Mouse (Mus musculus) C2C12 (cell line): ENCODE results near the gene Dbh.

Source experiments
- CEBPB ChIP-seq: IDR thresholded peaks from one replicate; pipeline ENCODE4 v1.6.1; 2011; ENCODE audit warnings: low read depth, mild to moderate bottlenecking, control low read depth, moderate library complexity
- CTCF ChIP-seq: IDR thresholded peaks from one replicate; pipeline ENCODE4 v1.5.1; 2011; ENCODE audit not compliant: control insufficient read depth, insufficient read depth, insufficient read length
- FOSL1 ChIP-seq: IDR thresholded peaks from one replicate; pipeline ENCODE4 v1.8.0; 2011; ENCODE audit warnings: mild to moderate bottlenecking, low read length; ENCODE audit not compliant: poor library complexity, insufficient read depth, severe bottlenecking
- MAX ChIP-seq: IDR thresholded peaks from one replicate; pipeline ENCODE4 v1.6.1; 2011; ENCODE audit warnings: mild to moderate bottlenecking, control low read depth
- MYOD1 ChIP-seq: IDR thresholded peaks from one replicate; pipeline ENCODE4 v1.6.1; 2011; ENCODE audit warnings: low read depth; ENCODE audit not compliant: control insufficient read depth, insufficient read length
- USF1 ChIP-seq: IDR thresholded peaks from one replicate; pipeline ENCODE4 v1.6.1; 2011; ENCODE audit warnings: low read depth, mild to moderate bottlenecking, control low read depth, moderate library complexity

- TF ChIP-seq MYOD1 (no peak), MAX (no peak), CTCF (no peak), USF1 (no peak), CEBPB (no peak), FOSL1 (no peak)
Observed at GRCm38 (mm10) chr2:27128990-27129389, 36.0 kb upstream of the Dbh start.
